Mouse (Mus musculus) MEL (cell line): ENCODE measurements around the gene Ipmk. TPM values are rescaled to one million over a fixed set of nuclear protein-coding genes. Genes with fewer than 3 reads are reported as not detected.

Experiments
- DNase-seq: peaks from one replicate; pipeline ENCODE4 v3.0.0; 2011; ENCODE audit warnings: low read depth, low spot score
- H3K27ac ChIP-seq: 2 replicates; pipeline ENCODE4 v1.5.1; 2012; ENCODE audit warnings: low read depth, mild to moderate bottlenecking, control low read depth, low read length, moderate library complexity; ENCODE audit not compliant: control insufficient read depth
- H3K27me3 ChIP-seq, 2 experiments: fragments of 150-350 bp in 1 of 2; sonication (generic) in 1 of 2; 2 replicates each; pipeline ENCODE4 v1.6.1; 2012; ENCODE audit warnings: low read length in 2 of 2, mild to moderate bottlenecking in 2 of 2, improper control_type of control experiment in 1 of 2, moderate library complexity in 1 of 2; ENCODE audit not compliant: insufficient read depth in 2 of 2, control insufficient read depth in 1 of 2
- H3K36me3 ChIP-seq, 2 experiments: 2 replicates each; pipeline ENCODE4 v1.6.1; 2012 to 2014; ENCODE audit warnings: low read length in 2 of 2, improper control_type of control experiment in 1 of 2, inconsistent platforms in 1 of 2, mild to moderate bottlenecking in 1 of 2; ENCODE audit not compliant: insufficient read depth in 2 of 2, control insufficient read depth in 1 of 2
- H3K4me1 ChIP-seq, 2 experiments: fragments of 150-350 bp in 1 of 2; sonication (generic) in 1 of 2; 2 replicates each; pipeline ENCODE4 v1.6.1; 2012; ENCODE audit warnings: low read length in 2 of 2, improper control_type of control experiment in 1 of 2, mild to moderate bottlenecking in 1 of 2; ENCODE audit not compliant: insufficient read depth in 2 of 2, control insufficient read depth in 1 of 2
- H3K4me3 ChIP-seq, 2 experiments: fragments of 150-350 bp in 1 of 2; sonication (generic) in 1 of 2; 2 replicates each; pipeline ENCODE4 v1.5.1; 2012; ENCODE audit warnings: low read depth in 2 of 2, low read length in 2 of 2, mild to moderate bottlenecking in 2 of 2, moderate library complexity in 2 of 2, control low read depth in 1 of 2, improper control_type of control experiment in 1 of 2; ENCODE audit not compliant: control insufficient read depth in 1 of 2, insufficient read depth in 1 of 2
- H3K79me2 ChIP-seq: 2 replicates; pipeline ENCODE4 v1.6.1; 2012; ENCODE audit warnings: mild to moderate bottlenecking, low read length, moderate library complexity; ENCODE audit not compliant: control insufficient read depth, poor library complexity, insufficient read depth
- H3K9ac ChIP-seq: 2 replicates; pipeline ENCODE4 v1.6.1; 2012; ENCODE audit warnings: low read depth, mild to moderate bottlenecking, control low read depth, low read length, moderate library complexity; ENCODE audit not compliant: control insufficient read depth, poor library complexity, severe bottlenecking
- H3K9me3 ChIP-seq: fragments of 150-350 bp; sonication (generic); replicated peaks from 2 replicates; pipeline ENCODE4 v1.6.1; 2012; ENCODE audit warnings: mild to moderate bottlenecking, low read length, improper control_type of control experiment, moderate library complexity; ENCODE audit not compliant: insufficient read depth
- CHD1 ChIP-seq: IDR thresholded peaks from 2 replicates; pipeline ENCODE4 v1.6.1; 2012; ENCODE audit warnings: low read depth, mild to moderate bottlenecking, inconsistent platforms, low read length, improper control_type of control experiment
- E2F4 ChIP-seq: IDR thresholded peaks from 2 replicates; pipeline ENCODE4 v1.6.1; 2011; ENCODE audit warnings: low read depth, low read length, improper control_type of control experiment, borderline replicate concordance
- ELF1 ChIP-seq: IDR thresholded peaks from 2 replicates; pipeline ENCODE4 v1.6.1; 2014; ENCODE audit warnings: low read depth, mild to moderate bottlenecking, inconsistent platforms, low read length, improper control_type of control experiment, moderate library complexity
- HCFC1 ChIP-seq: IDR thresholded peaks from 2 replicates; pipeline ENCODE4 v1.6.1; 2012; ENCODE audit warnings: low read depth, mild to moderate bottlenecking, inconsistent platforms, low read length, improper control_type of control experiment, moderate library complexity
- MAX ChIP-seq: IDR thresholded peaks from 2 replicates; pipeline ENCODE4 v1.6.1; 2011; ENCODE audit warnings: low read length, improper control_type of control experiment
- MAZ ChIP-seq: IDR thresholded peaks from 2 replicates; pipeline ENCODE4 v1.6.1; 2012; ENCODE audit warnings: low read depth, mild to moderate bottlenecking, inconsistent platforms, low read length, improper control_type of control experiment
- MEF2A ChIP-seq: IDR thresholded peaks from 2 replicates; pipeline ENCODE4 v1.6.1; 2014; ENCODE audit warnings: low read depth, mild to moderate bottlenecking, inconsistent platforms, low read length, improper control_type of control experiment; ENCODE audit not compliant: poor library complexity, insufficient replicate concordance, severe bottlenecking; ENCODE audit errors: extremely low read depth
- MYB ChIP-seq: IDR thresholded peaks from 2 replicates; pipeline ENCODE4 v1.6.1; 2011; ENCODE audit warnings: mild to moderate bottlenecking, low read depth, low read length, improper control_type of control experiment
- MYC ChIP-seq: IDR thresholded peaks from 2 replicates; pipeline ENCODE4 v1.6.1; 2011; ENCODE audit warnings: low read depth, mild to moderate bottlenecking, low read length, improper control_type of control experiment, moderate library complexity
- SMC3 ChIP-seq: IDR thresholded peaks from 2 replicates; pipeline ENCODE4 v1.6.1; 2011; ENCODE audit warnings: low read depth, low read length, improper control_type of control experiment
- USF1 ChIP-seq: IDR thresholded peaks from 2 replicates; pipeline ENCODE4 v1.6.1; 2014; ENCODE audit warnings: low read depth, mild to moderate bottlenecking, inconsistent platforms, low read length, improper control_type of control experiment, moderate library complexity
- polyA plus RNA-seq, 2 experiments: library from polyadenylated mRNA; stranded (reverse) in 1 of 2; unstranded in 1 of 2; fragments of >175 nt in 1 of 2; fragments of >200 nt in 1 of 2; gene quantifications; 2 replicates each; pipeline versions ENCODE4 v1.2.1 to v1.2.4; 2012; ENCODE audit warnings: low replicate concordance in 2 of 2, low read depth in 1 of 2; ENCODE audit not compliant: insufficient read length in 2 of 2, insufficient read depth in 1 of 2, missing spikeins in 1 of 2
- total RNA-seq: library from RNA; depleted of rRNA; stranded (reverse); fragments of 300-350 nt; gene quantifications from 2 replicates; pipeline ENCODE4 v1.2.3, GENCODE M21; 2012

The Ipmk gene
- total and polyA plus RNA-seq, 3 experiments, result 21.0 to 36.7 TPM; not detected in 1

DNA sequence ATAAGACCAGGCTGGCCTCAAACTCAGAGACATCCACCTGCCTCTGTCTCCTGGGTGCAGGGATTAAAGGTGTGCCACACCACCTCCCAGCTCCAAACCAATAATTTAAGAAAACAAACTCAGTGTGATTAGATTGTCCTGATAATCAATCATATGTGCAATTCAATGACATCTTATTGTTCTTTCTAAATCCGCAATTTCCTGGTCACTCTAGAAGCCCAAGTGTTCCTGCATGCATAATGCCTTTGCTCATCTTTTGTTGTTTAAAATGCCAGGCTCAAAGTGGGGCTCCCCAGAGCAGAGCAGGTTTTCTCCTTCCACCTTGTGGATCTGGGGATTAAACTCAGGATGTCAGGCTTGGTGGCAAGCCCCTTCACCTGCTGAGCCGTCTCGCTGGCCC is 37.3 kb upstream of the Ipmk start:
- Histone ChIP-seq H3K4me1 (no peaks in the 10 kb centered on the region), H3K9ac (no peak overlapping the region), H3K27me3 (peaks cover 2 to 3% of the 10 kb centered on the region in 2 experiments; a peak in 2 of 4 replicates), H3K4me3 (no peak overlapping the region), H3K79me2 (no peaks in the 10 kb centered on the region), H3K36me3 (no peaks in the 10 kb centered on the region; a peak in 1 of 4 replicates), H3K9me3 (no peaks in the 10 kb centered on the region), H3K27ac (no peak overlapping the region)
- no peak for DNase-seq
- TF ChIP-seq MAX (no peak), MYC (no peak)

DNA sequence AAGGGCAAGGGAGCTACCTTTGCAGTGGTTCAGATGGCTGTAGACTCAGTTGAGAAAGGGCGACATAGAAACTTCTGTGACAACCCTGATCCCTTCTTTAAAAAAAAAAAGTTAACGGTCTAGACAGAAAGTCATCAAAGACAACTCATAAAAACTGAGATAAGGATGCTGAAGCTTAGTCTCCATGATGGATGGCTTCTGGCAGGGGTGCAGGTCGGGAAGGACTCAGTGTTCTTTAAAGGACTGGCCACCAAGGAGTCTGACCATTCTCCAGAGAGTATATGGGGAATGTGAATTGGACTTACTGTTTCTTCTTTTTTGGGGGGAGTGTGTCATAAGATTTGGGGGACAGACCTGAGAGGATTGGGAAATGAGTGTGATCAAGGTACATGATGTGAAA is 33.0 kb upstream of the Ipmk start:
- Histone ChIP-seq H3K27me3 (peaks cover 2 to 3% of the 10 kb centered on the region in 2 experiments; a peak in 2 of 4 replicates), H3K79me2 (no peaks in the 10 kb centered on the region), H3K36me3 (no peaks in the 10 kb centered on the region), H3K9me3 (no peaks in the 10 kb centered on the region), H3K4me1 (no peaks in the 10 kb centered on the region), H3K27ac (no peak overlapping the region), H3K9ac (no peak overlapping the region), H3K4me3 (no peak overlapping the region)
- no peak for DNase-seq
- TF ChIP-seq ELF1, result no peak
- no peak for TF ChIP-seq SMC3
- TF ChIP-seq USF1, result no peak

- TF ChIP-seq MYB (no peak), MAZ (no peak), HCFC1 (no peak), E2F4 (no peak), MEF2A (no peak), CHD1 (no peak)
- DNase-seq, result no peak
Observed at GRCm38 (mm10) chr10:71316056-71316455, 31.5 kb upstream of the Ipmk start.

More at GRCm38 (mm10) chr10:71316056-71316455, 31.5 kb upstream of the Ipmk start:
- Histone ChIP-seq H3K9me3 (no peaks in the 10 kb centered on the region), H3K4me1 (no peaks in the 10 kb centered on the region), H3K79me2 (no peaks in the 10 kb centered on the region), H3K4me3 (no peak overlapping the region), H3K27me3 (peaks cover 2 to 3% of the 10 kb centered on the region in 2 experiments; a peak in 2 of 4 replicates), H3K27ac (no peak overlapping the region), H3K9ac (no peak overlapping the region), H3K36me3 (no peaks in the 10 kb centered on the region)
